Mouse (Mus musculus) liver, embryonic 16.5 days (tissue): ENCODE measurements around the gene 9230104L09Rik. TPM values are rescaled to one million over a fixed set of nuclear protein-coding genes. Genes with fewer than 3 reads are reported as not detected.

ENCODE experiments used
- ATAC-seq: fragments of 200-750 bp; cut with Nextera tagmentation; 2 replicates; pipeline ENCODE4 v1.8.0; 2017; ENCODE audit warnings: low read depth, mild to moderate bottlenecking, moderate number of reproducible peaks, moderate library complexity
- H3K27ac ChIP-seq: fragments of 300-500 bp; sonication (generic); 2 replicates; pipeline ENCODE4 v1.5.1; 2014; ENCODE audit warnings: mild to moderate bottlenecking, low read length
- H3K27me3 ChIP-seq: fragments of 300-500 bp; sonication (generic); 2 replicates; pipeline ENCODE4 v1.6.1; 2014; ENCODE audit warnings: low read depth, low read length, mixed read lengths; ENCODE audit not compliant: control insufficient read depth, insufficient read depth
- H3K36me3 ChIP-seq: fragments of 300-500 bp; sonication (generic); 2 replicates; pipeline ENCODE4 v1.6.1; 2014; ENCODE audit warnings: mild to moderate bottlenecking; ENCODE audit not compliant: control insufficient read depth, insufficient read depth
- H3K4me1 ChIP-seq: fragments of 300-500 bp; sonication (generic); 2 replicates; pipeline ENCODE4 v1.6.1; 2014; ENCODE audit warnings: low read depth, low read length, mixed read lengths; ENCODE audit not compliant: control insufficient read depth
- H3K4me2 ChIP-seq: fragments of 300-500 bp; sonication (generic); 2 replicates; pipeline ENCODE4 v1.6.1; 2014; ENCODE audit warnings: low read depth, low read length, mixed read lengths
- H3K4me3 ChIP-seq: fragments of 300-500 bp; sonication (generic); 2 replicates; pipeline ENCODE4 v1.5.1; 2014; ENCODE audit warnings: low read depth, mild to moderate bottlenecking, low read length
- H3K9ac ChIP-seq: fragments of 300-500 bp; sonication (generic); 2 replicates; pipeline ENCODE4 v1.6.1; 2014; ENCODE audit warnings: low read depth, low read length
- H3K9me3 ChIP-seq: fragments of 300-500 bp; sonication (generic); replicated peaks from 2 replicates; pipeline ENCODE4 v1.6.1; 2016; ENCODE audit warnings: low read length; ENCODE audit not compliant: control insufficient read depth
- WGBS: fragments of 180-500 bp; shearing (Covaris S2); extraction: QIAGEN DNeasy Blood & Tissue Kit; methylation state at CpG from one replicate; pipeline ENCODE4 v1.1.7; 2014; ENCODE audit not compliant: insufficient replicate concordance; 5-methylcytosine and 5-hydroxymethylcytosine counted together
- polyA plus RNA-seq: library from polyadenylated mRNA; unstranded; fragments of >200 nt; fragmentation: Nextera tagmentation; extraction: Ambion mirVana; gene quantifications from 2 replicates; pipeline ENCODE4 v1.2.1, GENCODE M21; 2015

Gene 9230104L09Rik
- polyA plus RNA-seq, 1 experiment from 2014 or later: not detected

- Histone ChIP-seq H3K27me3 (no peaks in the 10 kb centered on the region), H3K36me3 (no peaks in the 10 kb centered on the region), H3K27ac (no peak overlapping the region), H3K4me3 (no peak overlapping the region), H3K4me1 (peaks cover 9% of the 10 kb centered on the region), H3K9ac (no peak overlapping the region), H3K9me3 (no peaks in the 10 kb centered on the region), H3K4me2 (no peak overlapping the region)
- ATAC-seq: no peak
- 61% methylated on average over 1 of the region's 1 CpGs for WGBS
Measured at GRCm38 (mm10) chr2:148879199-148879598, 14.4 kb upstream of the 9230104L09Rik start.

- no peak overlapping the region for H3K4me2 ChIP-seq
- 9% methylated on average over 2 of the region's 2 CpGs for WGBS
- no peak overlapping the region for H3K4me3 ChIP-seq
- H3K27ac ChIP-seq: no peak overlapping the region
- H3K27me3 ChIP-seq: no peaks in the 10 kb centered on the region
- H3K4me1 ChIP-seq: peaks cover 13% of the 10 kb centered on the region
- H3K9ac ChIP-seq: no peak overlapping the region
- no peaks in the 10 kb centered on the region for H3K36me3 ChIP-seq
- ATAC-seq: no peak
- H3K9me3 ChIP-seq: no peaks in the 10 kb centered on the region
Measured at GRCm38 (mm10) chr2:148878641-148879130, 13.8 kb upstream of the 9230104L09Rik start.

- no peak for ATAC-seq
- 20% methylated on average over 3 of the region's 3 CpGs for WGBS
- no peaks in the 10 kb centered on the region for H3K27me3 ChIP-seq
- H3K9me3 ChIP-seq: no peaks in the 10 kb centered on the region
- H3K4me1 ChIP-seq: peaks cover 13% of the 10 kb centered on the region
- peak overlapping the region; percentile 38 for H3K27ac ChIP-seq
- H3K4me2 ChIP-seq: no peak overlapping the region
- no peaks in the 10 kb centered on the region for H3K36me3 ChIP-seq
- H3K4me3 ChIP-seq: no peak overlapping the region
- H3K9ac ChIP-seq: no peak overlapping the region
Measured at GRCm38 (mm10) chr2:148877016-148877770, 12.4 kb upstream of the 9230104L09Rik start.

DNA sequence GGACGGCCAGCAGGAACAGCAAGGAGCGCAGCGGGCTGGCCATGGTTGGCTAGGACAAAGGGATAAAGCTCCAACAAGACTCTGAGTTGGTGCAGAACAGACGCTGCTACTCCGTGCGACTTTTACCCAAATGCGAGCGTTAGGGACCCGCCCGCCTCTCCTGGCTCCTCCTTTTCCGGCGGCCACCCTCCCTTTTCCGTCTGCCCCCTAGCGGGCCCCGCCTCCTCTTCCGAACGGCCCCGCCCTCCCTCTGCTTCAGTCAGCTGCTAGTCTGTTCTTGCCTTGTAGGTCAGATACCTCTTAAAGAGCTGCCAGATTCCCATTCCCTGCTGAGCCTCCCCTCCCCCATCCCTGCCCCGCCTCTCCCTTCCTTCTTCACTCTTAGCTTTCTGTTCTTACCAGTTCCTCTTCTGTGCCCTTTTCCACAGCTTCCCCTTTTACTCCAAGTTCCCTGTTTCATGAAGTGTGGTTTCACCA is 10.5 kb upstream of the 9230104L09Rik start, which contains the start of gene Cst3:
Gene Cst3, minus strand, starts transcription at position 358 of the 477 bp plus-strand sequence.
- peak within 1 kb of the TSS; percentile 77 for H3K9ac ChIP-seq
- peaks cover 13% of the 10 kb centered on the region for H3K4me1 ChIP-seq
- H3K9me3 ChIP-seq: no peaks in the 10 kb centered on the region
- H3K4me2 ChIP-seq: peak within 1 kb of the TSS; percentile 84
- no peaks in the 10 kb centered on the region for H3K27me3 ChIP-seq
- peak within 1 kb of the TSS; percentile 84 for H3K27ac ChIP-seq
- WGBS: 0% methylated on average over 19 of the region's 19 CpGs
- H3K36me3 ChIP-seq: no peaks in the 10 kb centered on the region; the same call in 1 of the 2 replicates
- H3K4me3 ChIP-seq: peak within 1 kb of the TSS; percentile 81
- ATAC-seq: peak; percentile 91

DNA sequence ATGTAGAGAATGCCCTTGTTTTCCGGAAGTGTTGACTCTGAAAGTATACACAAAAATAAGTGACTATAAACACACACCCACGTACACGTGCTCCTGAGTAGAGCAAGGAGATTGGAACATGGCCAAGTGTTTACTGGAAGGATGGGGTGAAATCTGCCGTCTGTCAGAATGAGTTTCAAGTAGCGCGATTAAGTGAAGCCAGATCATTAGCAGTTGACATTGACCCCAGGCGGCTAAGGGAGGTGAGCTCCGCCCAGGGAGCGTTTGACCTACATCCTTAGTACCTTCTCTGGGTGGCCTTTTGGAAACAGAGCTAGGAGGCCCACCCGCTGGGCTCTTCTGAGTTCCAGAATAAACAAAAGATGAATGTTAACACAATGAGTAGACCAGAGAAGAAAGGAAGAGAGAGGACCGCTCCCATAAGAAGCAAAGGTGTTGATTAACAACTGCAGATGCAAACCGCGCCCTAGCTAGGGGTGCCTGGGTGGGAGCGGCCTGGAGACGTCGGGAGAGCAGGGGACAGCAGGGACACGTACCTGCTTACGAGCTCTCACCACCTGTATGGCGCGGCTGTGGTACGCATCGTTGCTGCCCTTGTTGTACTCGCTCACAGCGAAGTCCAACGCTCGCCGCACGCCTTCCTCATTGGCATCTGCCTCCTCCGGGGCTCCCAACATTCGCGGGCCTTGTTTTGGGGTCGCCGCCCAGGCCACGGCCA is 9.9 kb upstream of the 9230104L09Rik start:
- H3K4me3 ChIP-seq: peak overlapping the region; percentile 81
- peak overlapping the region; percentile 77 for H3K9ac ChIP-seq
- peak overlapping the region; percentile 84 for H3K27ac ChIP-seq
- no peaks in the 10 kb centered on the region for H3K9me3 ChIP-seq
- ATAC-seq: peak; percentile 61
- no peaks in the 10 kb centered on the region; the same call in 1 of the 2 replicates for H3K36me3 ChIP-seq
- WGBS: under 1% methylated on average over 34 of the region's 34 CpGs
- peaks cover 13% of the 10 kb centered on the region for H3K4me1 ChIP-seq
- no peaks in the 10 kb centered on the region for H3K27me3 ChIP-seq
- peak overlapping the region; percentile 84 for H3K4me2 ChIP-seq

GRCm38 (mm10) chr2:148874224-148874616 is 9.4 kb upstream of the 9230104L09Rik start:
- WGBS: 26% methylated on average over 3 of the region's 3 CpGs
- Histone ChIP-seq H3K4me3 (peak overlapping the region; percentile 81), H3K4me2 (peak overlapping the region; percentile 84), H3K4me1 (peaks cover 13% of the 10 kb centered on the region), H3K9me3 (no peaks in the 10 kb centered on the region), H3K9ac (peak overlapping the region; percentile 25; the same call in 1 of the 2 replicates), H3K36me3 (no peaks in the 10 kb centered on the region; the same call in 1 of the 2 replicates), H3K27ac (no peak overlapping the region), H3K27me3 (no peaks in the 10 kb centered on the region)
- ATAC-seq: no peak

GRCm38 (mm10) chr2:148872860-148873259 is 8.0 kb upstream of the 9230104L09Rik start:
- no peaks in the 10 kb centered on the region for H3K9me3 ChIP-seq
- H3K4me3 ChIP-seq: no peak overlapping the region
- no peak overlapping the region for H3K9ac ChIP-seq
- 66% methylated on average over 4 of the region's 4 CpGs for whole genome bisulfite sequencing
- H3K4me2 ChIP-seq: peak overlapping the region; percentile 84
- no peaks in the 10 kb centered on the region for H3K27me3 ChIP-seq
- H3K36me3 ChIP-seq: no peaks in the 10 kb centered on the region; the same call in 1 of the 2 replicates
- H3K27ac ChIP-seq: no peak overlapping the region
- ATAC-seq: no peak
- H3K4me1 ChIP-seq: peaks cover 13% of the 10 kb centered on the region

DNA sequence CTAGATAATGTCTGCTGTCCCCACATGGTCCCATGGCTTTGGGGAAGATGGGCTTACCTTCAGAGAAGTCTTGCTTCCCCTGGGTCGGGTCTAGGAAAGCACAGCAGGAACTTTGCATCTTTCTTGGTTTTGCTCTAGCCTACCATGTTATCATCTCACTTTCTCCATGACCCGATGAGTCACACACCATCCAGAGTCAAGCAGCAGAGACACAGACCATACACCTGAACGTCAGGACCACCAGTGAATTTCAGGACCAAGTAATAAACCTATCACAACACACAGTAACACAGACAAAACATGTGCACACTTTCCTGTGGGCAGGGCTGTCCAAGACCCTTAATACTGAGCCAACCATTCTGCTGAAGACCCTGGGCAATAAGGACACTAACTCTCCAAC is 5.7 kb upstream of the 9230104L09Rik start:
- no peak for ATAC-seq
- no peak overlapping the region for H3K27ac ChIP-seq
- peaks cover 10% of the 10 kb centered on the region for H3K4me1 ChIP-seq
- no peaks in the 10 kb centered on the region for H3K9me3 ChIP-seq
- WGBS: 56% methylated on average over 3 of the region's 3 CpGs
- no peak overlapping the region for H3K4me3 ChIP-seq
- no peaks in the 10 kb centered on the region for H3K27me3 ChIP-seq
- H3K4me2 ChIP-seq: no peak overlapping the region
- H3K36me3 ChIP-seq: no peaks in the 10 kb centered on the region; the same call in 1 of the 2 replicates
- no peak overlapping the region for H3K9ac ChIP-seq
